Mouse (Mus musculus) bone marrow macrophage, adult 2 months (primary cell): Measurements from ENCODE around the gene Phactr1. TPM values are rescaled to one million over a fixed set of nuclear protein-coding genes. Genes with fewer than 3 reads are reported as not detected.

Experiments
- H3K27ac ChIP-seq: 2 replicates; pipeline ENCODE4 v1.5.1; 2012; ENCODE audit warnings: low read depth, low read length; ENCODE audit not compliant: insufficient read depth
- H3K4me1 ChIP-seq: 2 replicates; pipeline ENCODE4 v1.6.1; 2012; ENCODE audit warnings: low read length; ENCODE audit not compliant: control insufficient read depth, insufficient read depth
- H3K4me3 ChIP-seq: 2 replicates; pipeline ENCODE4 v1.5.1; 2012; ENCODE audit warnings: mild to moderate bottlenecking, low read length, moderate library complexity; ENCODE audit not compliant: insufficient read depth
- CTCF ChIP-seq: IDR thresholded peaks from 2 replicates; pipeline ENCODE4 v1.5.1; 2012; ENCODE audit warnings: low read depth, mild to moderate bottlenecking, low read length, moderate library complexity
- POLR2A ChIP-seq: IDR thresholded peaks from 2 replicates; pipeline ENCODE4 v1.6.1; 2012; ENCODE audit warnings: mild to moderate bottlenecking, low read depth, low read length, borderline replicate concordance
- polyA plus RNA-seq: library from polyadenylated mRNA; stranded (reverse); fragments of >200 nt; gene quantifications from 2 replicates; pipeline ENCODE4 v1.2.4, GENCODE M21; 2012; ENCODE audit not compliant: missing spikeins, insufficient read depth, insufficient read length

Gene Phactr1
- polyA plus RNA-seq, 1 experiment: 3.4 TPM

GRCm38 (mm10) chr13:42709611-42710331 lies 29.3 kb downstream of the Phactr1 start:
- no peaks in the 10 kb centered on the region for H3K4me1 ChIP-seq
- no peak overlapping the region for H3K27ac ChIP-seq
- TF ChIP-seq POLR2A: no peak
- TF ChIP-seq CTCF: no peak
- H3K4me3 ChIP-seq: no peak overlapping the region

- Histone ChIP-seq H3K27ac (no peak overlapping the region), H3K4me1 (no peaks in the 10 kb centered on the region), H3K4me3 (no peak overlapping the region)
- TF ChIP-seq CTCF (no peak), POLR2A (no peak)
Measured at GRCm38 (mm10) chr13:42711510-42711909, 31.1 kb downstream of the Phactr1 start.

GRCm38 (mm10) chr13:42719401-42719800 lies 39.0 kb downstream of the Phactr1 start:
- H3K27ac ChIP-seq: no peak overlapping the region
- no peaks in the 10 kb centered on the region for H3K4me1 ChIP-seq
- TF ChIP-seq POLR2A: no peak
- TF ChIP-seq CTCF: no peak
- H3K4me3 ChIP-seq: no peak overlapping the region

GRCm38 (mm10) chr13:42720135-42720534 lies 39.7 kb downstream of the Phactr1 start:
- Histone ChIP-seq H3K4me1 (no peaks in the 10 kb centered on the region), H3K27ac (no peak overlapping the region), H3K4me3 (no peak overlapping the region)
- TF ChIP-seq POLR2A (no peak), CTCF (no peak)

GRCm38 (mm10) chr13:42720648-42721047 lies 40.2 kb downstream of the Phactr1 start:
- no peak overlapping the region for H3K4me3 ChIP-seq
- H3K4me1 ChIP-seq: no peaks in the 10 kb centered on the region
- no peak for TF ChIP-seq POLR2A
- no peak for TF ChIP-seq CTCF
- H3K27ac ChIP-seq: no peak overlapping the region

- H3K4me1 ChIP-seq: no peaks in the 10 kb centered on the region
- H3K4me3 ChIP-seq: no peak overlapping the region
- no peak overlapping the region for H3K27ac ChIP-seq
- TF ChIP-seq POLR2A: no peak
- TF ChIP-seq CTCF: no peak
Measured at GRCm38 (mm10) chr13:42724011-42724410, 43.6 kb downstream of the Phactr1 start.

- Histone ChIP-seq H3K4me1 (no peaks in the 10 kb centered on the region), H3K27ac (no peak overlapping the region), H3K4me3 (no peak overlapping the region)
- TF ChIP-seq POLR2A: no peak
Measured at GRCm38 (mm10) chr13:42725709-42726231, 45.3 kb downstream of the Phactr1 start.

- Histone ChIP-seq H3K4me3 (no peak overlapping the region), H3K4me1 (no peaks in the 10 kb centered on the region), H3K27ac (no peak overlapping the region)
- no peak for TF ChIP-seq POLR2A
- no peak for TF ChIP-seq CTCF
Measured at GRCm38 (mm10) chr13:42737486-42737885, 57.1 kb downstream of the Phactr1 start.

GRCm38 (mm10) chr13:42738152-42738551 lies 57.7 kb downstream of the Phactr1 start:
- no peaks in the 10 kb centered on the region for H3K4me1 ChIP-seq
- H3K27ac ChIP-seq: no peak overlapping the region
- TF ChIP-seq POLR2A (no peak), CTCF (no peak)
- H3K4me3 ChIP-seq: no peak overlapping the region

- TF ChIP-seq CTCF: no peak
- TF ChIP-seq POLR2A: no peak
- no peak overlapping the region for H3K4me3 ChIP-seq
- H3K27ac ChIP-seq: no peak overlapping the region
- no peaks in the 10 kb centered on the region for H3K4me1 ChIP-seq
Measured at GRCm38 (mm10) chr13:42742226-42742625, 61.8 kb downstream of the Phactr1 start.

GRCm38 (mm10) chr13:42744467-42744866 lies 64.0 kb downstream of the Phactr1 start:
- Histone ChIP-seq H3K27ac (no peak overlapping the region), H3K4me3 (no peak overlapping the region)

More at GRCm38 (mm10) chr13:42744467-42744866, 64.0 kb downstream of the Phactr1 start:
- TF ChIP-seq CTCF (no peak), POLR2A (no peak)
- 0 out of 2 replicates have a peak, but pooled peaks cover 3% of the 10 kb centered on the region for H3K4me1 ChIP-seq
